Mouse (Mus musculus): ENCODE results near the gene Usf2. TPM values are rescaled to one million over a fixed set of nuclear protein-coding genes. Genes with fewer than 3 reads are reported as not detected.
A peak's percentile ranks its signal among the peaks of the same experiment; 100 is the strongest.
"Not testable (repeated sequence)": the region's sequence is repeated elsewhere in the genome, so short reads cannot be mapped to it uniquely, and the experiment has no call there.

Usf2 gene
- polyA plus RNA-seq, 1 experiment from 2014 or later: 28.9 TPM

GRCm38 (mm10) chr7:30957367-30957783 lies 772 bp upstream of the Usf2 start:
- H3K4me2 ChIP-seq (replicated peaks): peak overlapping the region; percentile 62
- peak overlapping the region; percentile 100 for H3K9ac ChIP-seq (replicated peaks)
- peaks cover 41% of the 10 kb centered on the region for H3K36me3 ChIP-seq
- WGBS: under 1% methylated on average over 41 of the region's 43 CpGs
- H3K27me3 ChIP-seq: no peaks in the 10 kb centered on the region
- peak; percentile 59 for ATAC-seq (ENCODE audit: low FRiP score, low read depth)
- no peaks in the 10 kb centered on the region for H3K9me3 ChIP-seq
- peak overlapping the region; percentile 98 for H3K27ac ChIP-seq (replicated peaks)
- peak overlapping the region; percentile 98 for H3K4me3 ChIP-seq
- H3K4me1 ChIP-seq: peaks cover 21% of the 10 kb centered on the region

- Histone ChIP-seq H3K4me2 (replicated peaks) (peak overlapping the region; percentile 62), H3K9me3 (no peaks in the 10 kb centered on the region), H3K27me3 (no peaks in the 10 kb centered on the region), H3K36me3 (peaks cover 51% of the 10 kb centered on the region), H3K4me3 (peak overlapping the region; percentile 98), H3K27ac (replicated peaks) (peak overlapping the region; percentile 98), H3K4me1 (peaks cover 21% of the 10 kb centered on the region), H3K9ac (replicated peaks) (peak overlapping the region; percentile 100)
- ATAC-seq (ENCODE audit: low FRiP score, low read depth): peak; percentile 32
- 2% methylated on average over 19 of the region's 49 CpGs for WGBS
These were observed 249 bp downstream of the Usf2 start for GRCm38 (mm10) chr7:30956357-30956751.

- peak; percentile 80 for ATAC-seq (ENCODE audit: low FRiP score, low read depth)
- Histone ChIP-seq H3K4me3 (peak overlapping the region; percentile 98), H3K27ac (replicated peaks) (peak overlapping the region; percentile 98), H3K9ac (replicated peaks) (peak overlapping the region; percentile 100), H3K4me2 (replicated peaks) (peak overlapping the region; percentile 62), H3K27me3 (no peaks in the 10 kb centered on the region), H3K9me3 (no peaks in the 10 kb centered on the region), H3K36me3 (peaks cover 57% of the 10 kb centered on the region), H3K4me1 (peaks cover 21% of the 10 kb centered on the region)
- WGBS: 0% methylated on average over 42 of the region's 64 CpGs
These were observed 833 bp downstream of the Usf2 start for GRCm38 (mm10) chr7:30955584-30956356.

- no peaks in the 10 kb centered on the region for H3K27me3 ChIP-seq
- peak overlapping the region; percentile 100; the same call in 1 of the 2 replicates for H3K9ac ChIP-seq (replicated peaks)
- 90% methylated on average over 12 of the region's 12 CpGs for WGBS
- peaks cover 64% of the 10 kb centered on the region for H3K36me3 ChIP-seq
- peak overlapping the region; percentile 98; the same call in 1 of the 2 replicates for H3K27ac ChIP-seq (replicated peaks)
- H3K4me3 ChIP-seq: peak overlapping the region; percentile 98
- H3K4me1 ChIP-seq: peaks cover 21% of the 10 kb centered on the region
- no peak for ATAC-seq (ENCODE audit: low FRiP score, low read depth)
- peak overlapping the region; percentile 62 for H3K4me2 ChIP-seq (replicated peaks)
- no peaks in the 10 kb centered on the region for H3K9me3 ChIP-seq
These were observed 1.6 kb downstream of the Usf2 start for GRCm38 (mm10) chr7:30954971-30955520.

GRCm38 (mm10) chr7:30954036-30954435 lies 2.6 kb downstream of the Usf2 start:
- no peak overlapping the region for H3K4me3 ChIP-seq
- WGBS: 87% methylated on average over 3 of the region's 3 CpGs

GRCm38 (mm10) chr7:30953459-30953858 lies 3.1 kb downstream of the Usf2 start:
- H3K36me3 ChIP-seq: peaks cover 68% of the 10 kb centered on the region
- H3K4me1 ChIP-seq: peaks cover 18% of the 10 kb centered on the region
- no peaks in the 10 kb centered on the region for H3K27me3 ChIP-seq
- no peak for ATAC-seq (ENCODE audit: low FRiP score, low read depth)
- no peak overlapping the region for H3K27ac ChIP-seq (replicated peaks)
- no peaks in the 10 kb centered on the region for H3K9me3 ChIP-seq
- H3K9ac ChIP-seq (replicated peaks): no peak overlapping the region
- no peak overlapping the region for H3K4me3 ChIP-seq
- no peak overlapping the region for H3K4me2 ChIP-seq (replicated peaks)
- 90% methylated on average over 6 of the region's 6 CpGs for WGBS

More at GRCm38 (mm10) chr7:30954036-30954435, 2.6 kb downstream of the Usf2 start:
- Histone ChIP-seq H3K27ac (replicated peaks) (no peak overlapping the region), H3K27me3 (no peaks in the 10 kb centered on the region), H3K9me3 (no peaks in the 10 kb centered on the region), H3K4me1 (peaks cover 21% of the 10 kb centered on the region), H3K36me3 (peaks cover 69% of the 10 kb centered on the region), H3K4me2 (replicated peaks) (no peak overlapping the region), H3K9ac (replicated peaks) (no peak overlapping the region)
- ATAC-seq (ENCODE audit: low FRiP score, low read depth): no peak

GRCm38 (mm10) chr7:30952441-30953265 lies 4.0 kb downstream of the Usf2 start:
- Histone ChIP-seq H3K4me2 (replicated peaks) (no peak overlapping the region), H3K36me3 (peaks cover 64% of the 10 kb centered on the region), H3K27ac (replicated peaks) (no peak overlapping the region), H3K4me1 (peaks cover 11% of the 10 kb centered on the region), H3K4me3 (no peak overlapping the region), H3K9ac (replicated peaks) (no peak overlapping the region), H3K9me3 (no peaks in the 10 kb centered on the region), H3K27me3 (no peaks in the 10 kb centered on the region)
- no peak for ATAC-seq (ENCODE audit: low FRiP score, low read depth)
- 93% methylated on average over 16 of the region's 16 CpGs for WGBS

GRCm38 (mm10) chr7:30949902-30950301 lies 6.7 kb downstream of the Usf2 start:
- H3K4me2 ChIP-seq (replicated peaks); H3K9me3 ChIP-seq; ATAC-seq (ENCODE audit: low FRiP score, low read depth); H3K27me3 ChIP-seq; H3K9ac ChIP-seq (replicated peaks); H3K4me1 ChIP-seq; H3K27ac ChIP-seq (replicated peaks); H3K4me3 ChIP-seq: not testable (repeated sequence)
- 94% methylated on average over 3 of the region's 3 CpGs for WGBS
- H3K36me3 ChIP-seq: peaks cover 80% of the 10 kb centered on the region

GRCm38 (mm10) chr7:30945876-30946275 lies 10.7 kb downstream of the Usf2 start:
- Histone ChIP-seq H3K9ac (replicated peaks) (no peak overlapping the region), H3K4me3 (no peak overlapping the region), H3K9me3 (no peaks in the 10 kb centered on the region), H3K27me3 (no peaks in the 10 kb centered on the region), H3K27ac (replicated peaks) (no peak overlapping the region), H3K4me1 (no peaks in the 10 kb centered on the region), H3K4me2 (replicated peaks) (no peak overlapping the region), H3K36me3 (peaks cover 40% of the 10 kb centered on the region)
- 95% methylated on average over 7 of the region's 7 CpGs for WGBS
- ATAC-seq (ENCODE audit: low FRiP score, low read depth): no peak

- 96% methylated on average over 7 of the region's 7 CpGs for WGBS
These were observed 11.1 kb downstream of the Usf2 start for GRCm38 (mm10) chr7:30945466-30945865.

GRCm38 (mm10) chr7:30944706-30945105 lies 11.9 kb downstream of the Usf2 start:
- not testable (repeated sequence) for ATAC-seq (ENCODE audit: low FRiP score, low read depth); H3K4me1 ChIP-seq; H3K27me3 ChIP-seq; H3K4me2 ChIP-seq (replicated peaks); H3K4me3 ChIP-seq; H3K9me3 ChIP-seq; H3K27ac ChIP-seq (replicated peaks); H3K9ac ChIP-seq (replicated peaks)
- peaks cover 28% of the 10 kb centered on the region for H3K36me3 ChIP-seq
- 82% methylated on average over 2 of the region's 2 CpGs for WGBS

More at GRCm38 (mm10) chr7:30945466-30945865, 11.1 kb downstream of the Usf2 start:
- not testable (repeated sequence) for H3K9me3 ChIP-seq; ATAC-seq (ENCODE audit: low FRiP score, low read depth); H3K4me2 ChIP-seq (replicated peaks); H3K4me3 ChIP-seq; H3K9ac ChIP-seq (replicated peaks); H3K27me3 ChIP-seq; H3K4me1 ChIP-seq; H3K27ac ChIP-seq (replicated peaks)
- peaks cover 35% of the 10 kb centered on the region for H3K36me3 ChIP-seq

All from midbrain, embryonic 12.5 days (tissue).